Mouse (Mus musculus) frontal cortex, adult (tissue): ENCODE results near the gene Hhip.
"Not testable (repeated sequence)": the region's sequence is repeated elsewhere in the genome, so short reads cannot be mapped to it uniquely, and the experiment has no call there.

Source experiments
- ATAC-seq: cut with Nextera tagmentation; 2 replicates; pipeline ENCODE4 v1.9.2; 2017; ENCODE audit warnings: mild to moderate bottlenecking, moderate library complexity, mixed read lengths; ENCODE audit not compliant: low TSS enrichment

Hhip gene

DNA sequence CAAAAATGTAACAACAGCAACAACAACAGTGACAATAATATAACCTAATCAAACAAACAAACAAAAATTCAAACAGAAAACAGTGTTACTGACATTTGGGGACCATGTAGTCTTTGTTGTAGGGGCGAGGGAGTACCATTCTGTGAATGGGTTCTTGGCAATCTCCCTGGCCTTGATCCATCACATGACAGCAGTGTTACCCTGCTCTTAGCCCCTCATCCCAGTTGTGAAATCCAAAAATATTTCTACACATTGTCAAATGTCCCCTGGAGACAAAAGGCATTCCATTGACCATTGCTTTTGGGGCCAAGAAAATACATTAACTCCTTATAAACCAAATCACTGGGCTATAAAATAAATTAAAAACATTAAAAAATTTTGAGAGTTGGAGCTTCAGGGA lies 64.3 kb downstream of the Hhip start:
- no peak for ATAC-seq

DNA sequence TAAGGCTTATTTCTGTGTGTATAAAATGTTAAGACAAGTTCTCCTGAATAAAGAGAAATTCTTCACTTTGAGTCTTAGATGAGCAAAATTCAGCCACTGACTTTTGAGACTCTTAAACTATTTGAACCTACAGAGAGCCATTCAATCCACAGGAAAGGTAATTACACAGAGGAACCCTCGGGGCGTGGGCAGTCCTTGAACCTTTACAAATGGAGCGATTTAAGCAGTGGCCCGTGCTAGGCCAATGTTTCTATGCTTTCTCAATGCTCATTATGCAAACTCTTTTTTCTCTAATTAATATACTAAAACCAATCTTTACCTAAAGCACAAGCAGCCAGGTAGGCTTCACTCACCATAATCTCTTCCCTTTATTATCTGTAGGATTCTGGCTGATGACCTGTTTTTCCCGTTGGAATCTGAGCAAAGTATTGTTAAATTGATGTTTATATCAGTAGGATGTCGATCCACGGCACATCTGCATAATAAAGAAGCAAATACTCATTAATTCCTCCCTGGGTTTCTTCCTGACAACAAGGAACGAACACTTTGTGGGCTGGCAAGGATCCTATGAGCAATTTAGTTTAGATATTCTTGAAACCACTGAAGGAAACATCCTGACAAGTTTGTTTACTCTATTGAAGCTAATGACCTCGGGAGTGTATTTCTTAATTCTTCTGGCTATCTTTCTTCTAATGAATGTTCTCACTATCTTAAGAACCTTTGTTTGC lies 65.5 kb downstream of the Hhip start:
- no peak for ATAC-seq

DNA sequence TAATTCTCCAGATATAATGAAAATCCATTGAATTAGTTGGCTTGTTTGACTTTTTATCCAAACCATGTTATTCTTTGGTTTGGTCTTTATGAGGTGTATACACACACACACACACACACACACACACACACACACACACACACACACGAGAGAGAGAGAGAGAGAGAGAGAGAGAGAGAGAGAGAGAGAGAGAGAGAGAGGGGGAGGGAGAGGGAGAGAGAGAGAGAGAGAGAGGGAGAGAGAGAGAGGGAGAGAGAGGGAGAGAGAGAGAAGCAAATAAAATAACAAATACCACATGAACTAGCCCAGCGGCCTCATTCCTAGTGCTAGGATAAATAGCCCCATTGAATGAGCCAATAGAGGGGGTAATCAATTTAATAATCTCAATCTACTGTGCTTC lies 66.4 kb downstream of the Hhip start:
- ATAC-seq: not testable (repeated sequence)

DNA sequence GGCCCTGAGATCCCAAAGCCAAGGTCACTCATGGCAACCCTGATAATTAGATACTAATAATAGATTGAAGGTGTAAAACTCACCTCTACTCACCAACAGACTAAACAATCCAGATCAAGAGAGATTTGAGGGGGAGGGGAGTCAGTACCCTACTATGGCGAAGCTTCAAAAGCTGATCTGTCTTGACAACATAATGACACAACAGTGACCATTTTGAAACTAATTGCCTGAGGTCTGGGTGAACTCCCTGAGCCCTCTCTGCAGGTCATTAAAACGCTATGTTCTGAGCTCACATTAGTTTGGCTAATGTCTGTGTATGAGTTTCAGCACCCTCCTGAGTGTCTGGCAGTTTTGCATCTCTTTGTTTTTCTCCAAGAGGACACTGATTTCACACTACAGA lies 72.9 kb downstream of the Hhip start:
- ATAC-seq: no peak

DNA sequence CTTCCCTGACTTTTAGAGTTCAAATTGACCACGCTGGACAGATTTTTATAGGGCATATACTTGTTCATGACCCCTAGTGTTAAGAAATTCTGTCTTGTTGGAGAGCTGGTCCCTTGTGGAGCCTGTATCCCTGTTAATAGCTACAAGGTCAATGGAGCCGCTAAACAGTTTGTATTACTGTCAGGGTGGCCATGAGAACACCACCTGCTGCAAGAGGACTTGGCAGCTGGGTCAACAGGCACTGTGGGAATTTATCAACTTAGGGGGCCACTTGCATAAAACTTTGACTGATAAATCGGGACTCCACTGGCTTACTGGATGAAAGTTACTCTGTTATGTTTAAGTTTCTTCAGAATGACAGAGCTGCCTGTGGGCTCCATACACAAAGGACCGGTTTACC lies 75.7 kb downstream of the Hhip start:
- no peak for ATAC-seq

DNA sequence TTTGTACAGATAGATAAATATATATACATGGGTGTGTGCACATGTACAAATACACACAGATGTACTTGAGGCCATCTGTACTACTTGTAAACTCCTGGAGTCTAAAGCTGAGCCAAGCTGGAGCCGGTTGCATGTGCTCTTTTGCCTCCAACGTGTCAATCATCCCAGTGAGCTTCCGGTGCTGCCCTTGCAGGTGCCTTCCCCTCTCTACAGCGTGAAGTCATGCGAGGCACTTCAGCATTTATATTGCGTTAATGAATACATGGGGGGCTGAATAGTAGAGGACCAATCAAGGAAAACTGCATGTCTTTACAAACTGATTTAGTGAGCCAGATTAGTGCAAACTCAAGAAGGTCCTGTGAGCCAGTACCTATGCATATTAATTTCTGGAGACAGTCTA lies 91.6 kb downstream of the Hhip start:
- no peak for ATAC-seq

DNA sequence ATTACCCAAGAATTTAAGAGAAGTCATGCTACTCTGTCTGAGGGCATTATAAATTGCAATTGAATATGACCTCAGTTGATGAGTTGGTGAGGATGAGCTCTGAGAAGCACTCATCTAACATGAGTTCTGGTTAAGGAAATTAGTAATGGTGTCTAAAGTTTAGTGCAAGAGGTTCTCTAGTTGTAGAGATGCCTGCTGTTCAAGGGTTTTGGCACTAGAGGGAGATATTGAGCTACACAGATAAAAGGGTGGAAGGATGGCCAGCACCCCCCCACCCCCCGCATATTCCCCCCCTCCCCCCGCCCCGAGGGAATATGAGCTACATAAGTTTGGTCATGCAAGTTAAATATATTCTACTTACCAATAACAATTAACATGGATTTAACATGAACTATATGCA lies 104.9 kb downstream of the Hhip start:
- no peak for ATAC-seq

DNA sequence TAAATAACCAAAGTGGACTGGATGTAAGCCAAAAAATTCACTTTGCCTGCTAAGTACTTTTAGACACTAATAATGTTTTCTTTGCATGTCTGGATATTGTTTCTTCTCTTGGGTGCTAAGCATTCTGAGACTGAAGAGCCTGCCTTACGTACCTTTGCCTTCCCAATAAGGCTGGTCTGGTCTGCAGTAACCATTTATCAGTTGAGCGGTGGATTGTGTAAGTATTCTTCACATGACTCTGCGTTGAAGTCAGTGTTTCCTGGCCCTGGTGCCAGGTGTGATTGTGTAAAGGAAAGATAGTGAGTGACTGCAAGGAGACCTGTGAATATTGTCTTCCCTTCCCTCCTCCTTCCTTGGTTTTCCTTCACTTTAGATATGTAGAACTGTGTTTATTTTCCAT lies 107.4 kb downstream of the Hhip start:
- ATAC-seq: no peak

DNA sequence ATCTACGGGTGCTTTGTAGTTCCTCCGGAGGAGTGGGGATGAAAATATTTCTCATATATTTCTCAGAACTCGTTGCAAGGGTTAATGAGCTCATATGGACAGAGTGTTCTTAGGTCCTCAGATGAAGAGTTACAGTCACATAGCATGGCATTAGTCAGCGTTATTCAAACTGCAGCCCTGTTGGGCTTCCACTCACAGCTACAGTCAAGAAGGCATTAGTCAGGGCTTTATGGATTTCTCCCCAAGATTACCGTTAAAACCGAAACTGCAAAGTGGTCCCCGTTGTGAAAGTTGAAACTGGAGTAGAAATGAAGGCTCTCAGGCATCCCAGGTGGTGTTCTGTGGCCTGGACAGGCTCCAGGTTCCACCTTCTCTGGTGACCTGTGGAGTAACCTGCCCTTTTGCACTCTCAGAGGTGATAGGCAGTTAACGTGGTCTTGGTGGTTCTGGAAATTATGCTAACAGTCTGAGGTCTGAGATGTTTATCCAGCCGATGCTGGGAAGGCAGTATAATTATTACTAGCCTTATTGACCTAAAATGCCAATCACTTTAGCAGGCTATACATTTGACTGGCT lies 112.2 kb downstream of the Hhip start:
- no peak for ATAC-seq

DNA sequence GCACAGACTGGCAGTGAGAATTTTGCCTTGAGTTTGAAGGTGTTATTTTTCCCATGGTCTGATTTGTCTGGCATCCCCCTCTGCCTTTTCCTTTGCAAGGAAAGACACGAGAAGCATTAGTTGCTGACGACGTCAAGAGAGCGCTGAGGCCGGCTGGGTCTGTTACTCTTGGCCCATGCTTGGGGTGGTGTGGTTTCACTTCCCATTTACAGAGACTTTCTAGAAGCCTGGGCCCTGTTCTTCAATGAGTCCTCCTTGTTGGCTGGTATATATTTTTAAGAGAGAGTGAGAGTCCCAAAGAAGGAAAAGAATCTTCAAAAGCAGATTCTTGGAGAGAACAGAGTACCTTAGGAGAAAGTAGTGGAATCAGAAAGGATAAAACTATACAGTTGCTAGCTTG lies 116.7 kb downstream of the Hhip start:
- no peak for ATAC-seq

DNA sequence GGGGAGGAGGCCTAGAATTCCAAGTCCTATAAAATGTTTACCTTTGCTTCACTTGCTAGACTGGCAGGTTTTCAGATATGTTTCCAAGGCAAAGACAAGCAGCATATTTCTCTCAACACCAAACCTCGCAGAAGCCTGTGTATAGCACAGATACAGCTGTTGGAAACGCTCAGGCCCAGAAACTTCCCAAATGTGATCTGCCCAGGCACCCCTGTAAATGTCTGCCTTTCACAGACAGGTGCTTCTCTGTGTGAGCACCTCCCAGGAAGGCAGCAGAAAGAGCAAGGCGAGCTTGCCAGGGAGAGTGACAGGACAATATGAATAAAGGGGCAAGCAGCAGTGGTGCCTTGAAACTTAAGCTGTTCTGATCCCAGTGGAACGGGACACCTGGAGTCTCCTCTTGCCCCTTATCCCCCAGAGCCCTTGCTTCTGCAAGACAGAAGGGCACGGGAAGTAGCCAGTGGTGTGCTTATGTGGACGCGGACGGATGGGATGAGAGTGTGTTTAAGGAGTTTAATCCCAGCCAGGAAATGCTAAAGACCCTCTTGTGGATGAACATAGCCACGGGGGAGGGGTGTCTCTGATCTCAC lies 120.9 kb downstream of the Hhip start:
- ATAC-seq: no peak

DNA sequence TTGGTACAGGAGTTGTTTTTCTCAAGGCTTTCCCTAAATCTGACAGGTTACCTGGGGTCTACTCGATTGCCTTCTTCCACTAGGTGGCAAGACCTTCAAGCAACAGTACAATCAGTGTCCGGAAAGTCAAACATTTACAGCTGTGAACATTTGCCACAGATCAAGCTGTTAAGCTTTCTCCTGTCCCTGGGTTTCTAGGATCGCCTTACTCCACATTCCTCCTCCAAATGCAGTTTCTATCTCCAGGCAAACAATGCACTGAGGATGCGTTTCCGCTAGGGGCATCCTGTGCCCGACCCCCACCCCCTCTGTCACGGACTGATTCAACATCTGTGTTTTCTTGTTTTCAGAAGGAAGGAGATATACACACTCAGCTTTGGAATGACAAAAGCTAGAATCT lies 122.0 kb downstream of the Hhip start:
- no peak for ATAC-seq

DNA sequence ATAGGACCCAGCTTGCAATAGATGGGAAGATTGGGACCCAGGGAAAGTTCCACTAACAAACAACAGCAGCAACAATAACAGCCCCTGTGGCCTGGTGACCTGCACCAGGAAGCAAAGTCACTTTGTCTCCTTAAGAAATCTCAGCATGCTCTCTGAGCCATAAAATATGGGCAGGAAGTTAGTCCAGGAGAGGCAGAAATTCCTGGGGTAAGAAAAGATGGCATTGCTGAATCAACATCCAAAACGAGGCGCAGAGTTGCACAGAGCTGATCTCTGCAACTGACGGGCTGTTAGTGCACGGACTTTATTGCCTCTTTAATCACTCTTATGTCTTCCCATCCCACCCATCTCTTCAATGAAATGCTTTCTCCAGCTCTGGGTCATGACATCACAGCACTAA lies 128.6 kb downstream of the Hhip start:
- no peak for ATAC-seq

DNA sequence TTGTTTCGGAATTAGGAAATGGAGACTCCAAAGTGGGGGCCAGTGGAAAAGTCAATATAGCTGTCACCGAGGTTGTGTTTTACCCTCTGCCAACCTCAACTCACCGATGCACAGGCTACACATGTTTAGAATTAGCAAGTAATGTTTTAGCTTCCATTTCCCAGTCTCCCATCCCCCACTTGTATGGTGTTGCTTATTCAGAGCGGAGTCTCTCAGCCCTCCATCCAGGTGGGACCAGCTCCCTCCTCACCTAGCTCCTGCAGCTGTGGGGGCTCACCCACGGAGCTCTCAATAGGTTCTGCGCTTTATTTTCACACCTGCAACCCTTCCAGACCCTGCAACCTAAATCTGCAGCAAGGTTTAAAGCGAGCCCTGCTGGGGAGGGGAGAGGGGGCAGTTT lies 140.6 kb downstream of the Hhip start:
- no peak for ATAC-seq
